Mouse (Mus musculus) naive thymus-derived CD4-positive, alpha-beta T cell, adult 2 months (primary cell): ENCODE results near the gene Chil4.
"Not testable (repeated sequence)": the region's sequence is repeated elsewhere in the genome, so short reads cannot be mapped to it uniquely, and the experiment has no call there.

Experiments
- DNase-seq: peaks from one replicate; pipeline ENCODE4 v3.0.0-alpha.2; 2011; ENCODE audit warnings: low read depth

Gene Chil4

DNA sequence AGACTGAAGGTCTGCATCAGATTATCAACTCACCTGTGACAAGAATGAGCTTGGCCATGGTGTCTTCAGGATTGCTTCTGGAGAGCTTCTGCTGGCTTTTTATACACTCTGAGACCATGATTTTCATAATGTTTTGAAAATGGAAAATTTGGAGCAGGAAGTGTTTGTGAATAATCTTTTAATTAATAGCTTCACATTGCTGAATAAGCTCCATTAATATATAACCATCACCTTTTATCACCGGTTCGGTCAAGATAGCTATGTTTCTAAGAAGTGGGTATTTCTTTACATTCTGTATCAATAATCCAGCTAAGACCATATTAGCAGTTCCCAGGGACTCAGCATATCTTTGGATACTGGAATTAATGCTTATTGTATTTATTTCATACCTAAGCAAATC, at the start of gene Chil4:
TSS of gene Chil4 (minus strand) at position 101 of the 400 bp plus-strand sequence.
- no peak for DNase-seq

DNA sequence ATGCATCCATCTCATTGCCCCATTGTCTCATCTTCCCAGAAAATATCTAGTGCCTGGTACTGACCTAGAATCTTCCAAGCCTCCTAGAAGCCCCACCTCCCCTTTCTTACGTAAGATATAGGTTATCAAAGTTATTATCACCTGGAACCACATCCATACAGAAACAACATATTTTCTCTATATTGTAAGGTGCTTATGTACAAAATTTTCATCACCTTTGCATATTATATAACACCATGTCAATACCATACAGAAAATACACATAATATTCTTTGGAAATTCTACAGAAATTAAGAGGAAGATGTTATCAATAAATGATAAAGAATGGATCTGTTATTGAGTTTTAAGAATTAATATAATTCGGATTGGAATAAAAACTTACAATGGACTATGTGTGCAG, 46.5 kb upstream of the Chil4 start:
- no peak for DNase-seq

DNA sequence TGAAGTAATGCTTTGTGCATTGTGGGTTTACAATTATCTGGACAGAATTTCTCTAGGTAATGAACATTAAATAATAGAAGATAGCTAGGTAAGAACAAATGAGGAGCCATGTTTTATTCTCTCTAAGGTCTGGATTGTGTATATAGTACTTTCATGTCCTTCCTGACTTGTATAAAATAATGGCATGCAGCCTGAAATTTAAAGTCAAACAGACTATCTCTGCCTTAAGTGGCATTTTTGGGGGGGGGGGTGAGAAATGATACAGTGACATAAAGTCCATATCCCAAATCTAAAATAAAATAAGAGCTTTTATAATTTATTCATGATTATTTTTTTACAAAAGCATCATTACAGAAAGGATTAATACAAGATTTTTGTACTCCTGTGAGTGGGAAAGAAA, 45.5 kb upstream of the Chil4 start:
- DNase-seq, result no peak

DNA sequence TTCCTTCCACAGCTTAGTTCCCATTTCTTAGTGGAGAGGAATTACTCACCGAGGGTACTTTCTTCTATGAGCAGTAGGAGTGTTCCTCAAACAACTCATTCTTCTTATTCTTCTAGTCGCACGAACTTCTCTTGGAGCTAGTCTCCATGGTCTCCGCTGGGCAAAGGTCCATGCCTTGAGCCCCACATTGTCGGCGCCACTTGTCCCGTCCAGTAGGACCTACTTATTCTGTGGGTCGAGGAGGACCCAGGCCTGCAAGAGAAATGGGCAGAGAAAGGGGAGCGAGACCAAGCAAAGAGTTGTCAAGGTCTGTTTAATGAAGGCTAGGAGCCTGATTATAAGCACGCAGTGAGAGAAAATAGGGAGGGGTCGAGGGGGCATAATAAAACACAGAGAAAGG, 37.8 kb upstream of the Chil4 start:
- DNase-seq, result not testable (repeated sequence)

DNA sequence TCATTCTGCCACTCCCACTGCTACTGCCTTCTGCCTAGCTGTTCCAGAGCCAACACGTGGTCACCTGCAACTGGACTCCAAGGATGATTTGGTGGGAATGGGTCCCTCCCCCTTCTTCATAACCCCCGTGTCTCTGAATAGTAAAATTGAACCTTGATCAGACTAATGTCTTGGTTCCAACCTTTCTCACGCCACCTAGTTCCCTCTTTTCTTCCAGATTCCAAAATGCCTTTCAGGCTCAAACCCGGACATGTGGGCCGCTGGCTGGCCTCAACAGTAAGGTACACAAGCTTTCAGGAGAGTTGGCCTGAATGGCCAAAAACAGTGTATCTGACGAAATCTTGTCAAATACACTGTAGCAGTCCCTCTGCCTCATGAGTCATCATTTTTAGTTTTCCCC, 33.4 kb upstream of the Chil4 start:
- no peak for DNase-seq

DNA sequence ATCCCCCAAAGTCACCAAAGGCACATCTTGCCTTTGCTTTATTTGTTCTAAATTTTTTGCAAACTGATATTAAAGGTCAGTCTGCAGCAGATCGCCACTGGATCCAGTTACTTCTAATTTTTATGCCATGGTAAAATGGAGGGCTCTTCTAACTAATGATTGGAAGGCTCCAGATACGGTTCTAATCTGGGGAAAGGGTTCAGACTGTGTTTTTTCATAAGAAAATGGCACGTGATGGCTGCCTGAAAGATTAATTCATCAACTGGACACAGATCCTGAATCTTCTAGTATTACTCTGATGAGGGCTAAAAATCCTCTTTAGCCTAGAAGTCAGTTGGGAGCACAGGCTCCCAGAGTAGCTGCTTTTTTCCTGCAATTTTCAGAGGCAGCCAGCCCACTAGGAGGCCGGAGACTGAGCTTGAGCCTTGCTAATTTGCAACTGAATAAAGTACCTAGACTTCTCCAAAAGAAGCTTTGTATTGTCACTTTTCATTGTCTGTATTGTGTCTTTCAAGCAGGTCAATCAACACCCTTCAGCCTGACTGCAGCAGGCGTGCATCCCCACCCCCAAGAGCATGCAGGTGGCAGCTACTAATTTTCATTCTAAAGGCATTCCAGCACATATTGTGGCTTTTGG, 31.6 kb upstream of the Chil4 start:
- not testable (repeated sequence) for DNase-seq

DNA sequence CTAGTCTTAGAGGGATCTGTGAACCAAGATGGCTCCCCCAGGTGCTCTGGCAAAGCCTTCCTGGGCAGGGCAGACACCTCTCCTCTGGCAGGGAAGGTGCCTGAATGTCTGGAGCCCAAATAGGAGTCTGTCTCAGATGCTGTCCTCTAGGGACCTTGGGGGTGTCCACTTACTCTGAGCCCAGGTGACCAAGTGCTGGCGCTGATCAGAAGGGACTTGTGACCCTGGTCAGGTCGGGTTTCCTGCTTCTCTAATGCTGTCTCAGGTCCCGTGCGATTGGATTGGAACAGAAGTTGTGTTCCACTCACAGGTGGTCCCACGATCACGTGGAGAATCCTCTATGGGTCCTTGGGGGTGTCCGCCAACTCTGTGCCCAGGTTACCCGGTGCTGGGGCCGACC, 28.1 kb upstream of the Chil4 start:
- DNase-seq, result not testable (repeated sequence)

DNA sequence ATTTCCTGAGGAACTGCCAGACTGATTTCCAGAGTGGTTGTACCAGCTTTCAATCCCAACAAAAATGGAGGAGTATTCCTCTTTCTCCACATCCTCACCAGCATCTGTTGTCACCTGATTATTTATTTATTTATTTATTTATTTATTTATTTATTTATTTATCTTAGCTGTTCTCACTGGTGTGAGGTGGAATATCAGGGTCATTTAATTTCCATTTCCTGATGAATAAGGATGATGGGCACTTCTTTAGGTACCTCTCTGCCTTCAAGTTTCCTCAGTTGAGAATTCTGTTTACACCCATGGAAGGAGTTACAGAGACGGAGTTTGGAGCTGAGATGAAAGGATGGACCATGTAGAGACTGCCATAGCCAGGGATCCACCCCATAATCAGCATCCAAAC, 20.9 kb upstream of the Chil4 start:
- not testable (repeated sequence) for DNase-seq

DNA sequence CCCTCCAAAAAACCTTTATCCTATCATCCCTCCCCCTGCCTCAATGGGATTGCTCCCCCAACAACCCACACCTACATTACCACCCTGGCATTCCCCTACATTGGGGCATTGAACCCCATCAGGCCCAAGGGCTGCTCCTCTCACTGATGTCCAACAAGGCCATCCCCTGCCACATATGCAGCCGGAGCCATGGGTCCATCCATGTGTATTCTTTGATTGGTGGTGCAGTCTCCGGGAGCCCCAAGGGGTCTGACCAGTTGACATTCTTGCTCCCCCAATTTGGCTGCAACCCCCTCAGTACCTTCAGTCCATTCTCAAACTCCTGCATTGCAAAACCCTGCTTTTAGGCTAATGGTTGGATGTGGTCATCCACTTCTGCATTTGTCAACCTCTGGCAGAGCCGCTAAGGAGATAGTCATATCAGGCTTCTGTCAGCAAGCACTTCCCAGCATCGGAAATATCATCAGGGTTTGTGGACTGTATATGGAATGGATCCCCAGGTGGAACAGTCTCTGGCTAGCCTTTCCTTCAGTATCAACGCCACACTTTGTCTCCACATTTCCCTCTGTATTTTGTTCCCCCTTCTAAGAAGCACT, 20.0 kb upstream of the Chil4 start:
- DNase-seq, result no peak

DNA sequence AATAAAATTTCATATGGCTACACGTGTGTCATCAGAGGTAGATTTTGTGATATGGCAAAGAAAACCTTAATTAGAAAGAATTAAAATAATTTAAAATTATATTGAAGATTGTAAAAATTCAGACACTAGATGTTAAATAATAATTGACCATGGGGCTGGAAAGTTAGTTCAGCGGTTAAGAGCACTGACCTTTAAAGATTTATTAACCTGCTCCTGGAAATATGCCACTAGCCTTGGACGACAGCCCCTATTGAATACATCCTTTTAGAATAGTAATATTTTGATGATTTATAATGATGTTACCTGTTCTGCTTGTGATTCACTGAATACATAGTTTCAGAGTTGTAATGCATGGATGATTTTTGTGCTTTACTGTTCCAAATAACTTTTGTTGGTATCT, 4.1 kb upstream of the Chil4 start:
- not testable (repeated sequence) for DNase-seq

DNA sequence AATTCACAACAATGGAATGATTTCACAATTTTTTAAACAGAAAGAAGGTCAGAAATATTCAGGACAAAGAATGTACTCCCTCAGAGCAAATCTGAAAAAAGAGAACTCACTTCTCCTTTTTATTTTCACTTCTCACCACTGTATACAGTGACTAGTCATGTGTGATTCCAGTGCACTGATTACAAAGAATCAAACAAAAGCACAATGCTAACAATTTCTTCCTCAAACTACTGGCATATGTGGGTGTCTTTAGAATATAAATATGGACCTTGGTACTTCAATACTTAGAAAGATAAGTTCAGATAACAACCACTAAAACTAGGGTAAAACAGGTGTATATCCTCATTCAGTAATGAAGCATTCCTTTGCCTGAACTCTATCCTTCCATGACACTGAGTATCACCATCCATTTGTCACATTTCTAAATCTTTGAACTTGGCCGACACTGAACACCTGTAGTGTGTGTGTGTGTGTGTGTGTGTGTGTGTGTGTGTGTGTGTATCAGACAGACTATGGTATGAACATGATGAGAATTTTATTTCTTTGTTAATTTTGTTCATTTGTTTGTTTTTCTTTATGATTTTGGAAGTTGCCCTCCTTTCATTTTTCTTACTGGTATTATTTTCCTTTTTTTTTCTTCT, 2.4 kb upstream of the Chil4 start:
- DNase-seq, result no peak

DNA sequence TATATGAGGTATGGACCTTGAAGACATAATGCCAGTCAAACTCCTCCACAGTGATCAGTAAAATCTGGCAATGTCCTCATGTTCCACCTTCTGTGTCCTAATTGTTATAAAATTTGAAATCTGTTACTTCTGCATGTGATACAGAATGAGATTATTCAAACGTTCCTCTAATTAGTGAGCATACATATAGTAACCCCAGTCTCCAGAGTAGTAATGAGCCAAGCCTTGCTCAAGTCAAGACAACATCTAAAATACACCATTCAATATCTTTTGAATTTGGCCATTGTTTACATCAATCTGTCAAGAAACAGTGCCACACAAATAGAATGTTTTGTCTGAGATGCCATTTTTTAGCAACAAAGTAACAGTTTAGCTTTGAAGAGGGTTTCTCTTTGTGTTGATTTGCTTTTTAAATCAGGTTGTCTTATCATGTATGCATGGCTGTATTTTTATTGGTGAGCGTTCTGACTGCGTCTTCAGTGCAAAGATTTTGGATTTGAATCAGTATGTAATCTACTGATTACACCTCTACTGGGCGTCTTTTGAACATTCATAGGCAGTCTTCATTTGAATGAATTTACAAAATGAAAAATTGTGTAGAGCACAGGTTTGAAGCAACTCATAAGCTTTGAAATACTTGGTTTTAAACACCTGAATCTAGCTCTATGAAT, 888 bp downstream of the Chil4 start:
- not testable (repeated sequence) for DNase-seq

DNA sequence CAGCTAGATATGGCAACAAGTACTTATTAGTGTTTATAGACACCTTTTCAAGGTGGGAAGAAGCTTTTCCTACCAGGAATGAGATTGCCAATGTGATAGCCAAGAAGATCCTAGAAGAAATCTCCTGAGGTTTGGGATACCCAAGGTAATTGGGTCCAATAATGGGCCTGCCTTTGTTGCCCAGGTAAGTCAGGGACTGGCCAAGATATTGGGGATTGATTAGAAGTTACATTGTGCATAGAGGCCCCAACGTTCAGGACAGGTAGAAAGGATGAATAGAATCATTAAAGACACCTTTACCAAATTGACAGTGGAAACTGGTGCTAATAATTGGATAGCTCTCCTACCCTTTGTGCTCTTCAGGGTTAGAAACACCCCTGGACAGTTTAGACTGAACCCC, 21.3 kb downstream of the Chil4 start:
- not testable (repeated sequence) for DNase-seq

DNA sequence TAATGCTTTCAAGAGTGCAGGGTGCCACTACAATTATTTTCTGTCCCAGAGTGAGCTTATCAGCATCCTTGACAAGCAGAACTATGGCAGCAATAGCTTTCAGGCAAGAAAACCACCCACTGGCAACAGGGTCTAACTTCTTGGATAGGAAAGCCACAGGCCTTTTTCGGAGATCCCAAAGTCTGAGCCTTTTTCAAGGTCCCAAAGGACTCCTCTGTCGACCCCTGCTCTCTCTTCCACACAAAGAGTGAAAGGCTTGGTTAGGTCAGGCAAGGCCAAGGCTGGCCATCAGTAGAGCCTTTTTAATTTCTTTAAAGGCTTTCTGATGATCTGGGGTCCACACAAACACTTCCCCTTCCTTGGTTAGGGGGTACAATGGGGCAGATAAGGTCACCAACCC, 22.1 kb downstream of the Chil4 start:
- not testable (repeated sequence) for DNase-seq

DNA sequence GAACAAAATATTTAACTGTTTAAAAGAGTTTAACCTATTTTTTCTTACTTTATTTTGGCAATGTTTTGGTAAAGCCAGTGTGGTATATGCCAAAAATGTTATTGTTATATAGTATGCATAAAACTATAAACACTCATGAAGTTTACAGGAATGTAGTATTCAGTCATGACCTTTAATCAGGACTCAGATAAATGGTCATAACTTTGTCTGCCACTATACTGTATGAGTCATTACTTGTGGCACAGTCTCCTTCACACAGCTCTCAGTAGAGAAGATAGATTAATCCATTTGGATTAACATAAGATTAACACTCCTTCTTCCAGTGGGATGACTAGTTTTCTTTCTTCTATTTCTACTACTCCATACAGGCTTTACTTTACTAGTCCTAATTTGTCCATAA, 23.0 kb downstream of the Chil4 start:
- no peak for DNase-seq

DNA sequence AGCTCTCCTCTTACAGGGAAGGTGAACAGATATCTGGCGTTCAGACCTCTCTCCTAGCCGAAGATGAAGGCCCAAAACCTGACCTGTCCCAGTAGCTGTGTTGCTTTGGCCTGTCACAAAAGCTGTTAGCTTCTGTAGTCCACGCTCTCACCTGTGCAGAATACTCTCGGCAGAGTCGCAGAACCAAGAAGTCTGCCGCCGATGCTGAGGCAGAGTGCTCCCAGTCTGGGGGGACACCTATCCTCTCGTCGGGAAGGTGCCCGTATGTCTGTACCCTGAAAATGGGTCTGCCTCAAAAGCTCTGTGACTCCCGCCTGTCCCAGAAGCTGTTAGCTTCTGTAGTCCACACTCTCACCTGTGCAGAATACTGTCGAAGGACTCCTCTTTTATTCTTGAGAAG, 23.8 kb downstream of the Chil4 start:
- no peak for DNase-seq

DNA sequence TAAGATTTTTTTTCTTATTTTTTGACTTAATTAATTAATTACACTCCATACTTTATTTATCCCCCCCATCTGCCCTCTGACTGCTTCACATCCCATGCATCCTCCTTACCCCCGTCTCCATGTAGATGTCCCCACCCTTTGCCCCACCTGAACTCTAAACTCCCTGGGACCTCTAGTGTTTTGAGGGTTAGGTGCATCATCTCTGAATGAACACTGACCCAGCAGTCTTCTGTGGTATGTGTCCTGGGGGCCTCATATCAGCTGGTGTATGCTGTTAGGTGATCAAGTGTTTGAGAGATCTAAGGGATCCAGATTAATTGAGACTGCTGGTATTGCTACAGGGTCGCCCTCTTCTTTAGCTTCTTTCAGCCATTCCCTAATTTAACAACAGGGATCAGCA, 31.3 kb downstream of the Chil4 start:
- no peak for DNase-seq

DNA sequence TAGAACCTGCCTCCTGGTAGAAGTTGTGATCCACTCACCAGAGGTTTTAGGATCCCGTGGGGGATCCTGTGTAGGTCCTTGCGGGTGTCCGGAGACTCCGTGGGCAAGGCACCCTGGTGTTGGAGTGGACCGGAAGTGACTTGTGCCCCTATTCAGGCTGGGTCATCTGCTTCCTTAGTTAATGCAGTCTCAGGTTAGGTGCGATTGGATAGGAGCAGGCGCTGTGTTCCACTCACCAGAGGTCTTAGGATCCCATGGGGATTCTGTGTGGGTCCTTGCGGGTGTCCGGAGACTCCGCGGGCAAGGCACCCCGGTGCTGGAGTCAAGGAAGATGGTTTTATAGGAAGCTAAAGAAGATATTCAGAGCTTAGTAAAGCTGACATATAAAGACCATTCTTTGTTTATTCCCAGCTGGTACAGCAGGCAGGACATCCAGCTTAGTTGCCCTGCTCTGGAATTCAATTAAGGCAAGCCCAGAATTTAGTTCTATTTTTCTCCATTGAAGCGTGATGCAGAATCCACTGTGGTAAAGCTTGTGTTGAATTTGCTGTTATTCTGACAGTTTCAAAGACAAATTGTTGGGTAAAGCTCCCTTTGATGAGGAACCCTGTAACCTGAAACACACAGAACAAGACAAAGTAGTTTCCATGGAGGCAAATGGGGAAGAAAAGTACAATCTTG, 41.7 kb downstream of the Chil4 start:
- no peak for DNase-seq

DNA sequence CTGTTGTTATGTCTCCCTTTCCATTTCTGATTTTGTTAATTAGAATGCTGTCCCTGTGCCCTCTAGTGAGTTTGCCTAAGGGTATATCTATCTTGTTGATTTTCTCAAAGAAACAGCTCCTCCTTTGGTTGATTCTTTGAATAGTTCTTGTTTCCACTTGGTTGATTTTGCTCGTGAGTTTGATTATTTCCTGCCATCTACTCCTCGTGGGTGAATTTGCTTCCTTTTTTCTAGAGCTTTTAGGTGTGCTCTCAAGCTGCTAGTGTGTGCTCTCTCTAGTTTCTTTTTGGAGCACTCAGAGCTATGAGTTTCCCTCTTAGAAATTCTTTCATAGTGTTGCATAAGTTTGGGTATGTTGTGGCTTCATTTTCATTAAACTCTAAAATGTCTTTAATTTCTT, 44.3 kb downstream of the Chil4 start:
- DNase-seq, result not testable (repeated sequence)

DNA sequence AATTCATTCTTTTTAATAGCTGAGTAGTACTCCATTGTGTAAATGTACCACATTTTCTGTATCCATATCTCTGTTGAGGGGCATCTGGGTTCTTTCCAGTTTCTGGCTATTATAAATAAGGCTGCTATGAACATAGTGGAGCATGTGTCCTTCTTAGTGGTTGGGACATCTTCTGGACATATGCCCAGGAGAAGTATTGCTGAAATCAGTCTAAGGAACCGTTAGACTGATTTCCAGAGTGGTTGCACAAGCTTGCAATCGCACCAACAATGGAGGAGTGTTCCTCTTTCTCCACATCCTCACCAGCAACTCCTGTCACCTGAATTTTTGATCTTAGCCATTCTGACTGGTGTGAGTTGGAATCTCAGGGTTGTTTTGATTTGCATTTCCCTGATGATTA, 46.8 kb downstream of the Chil4 start:
- not testable (repeated sequence) for DNase-seq

DNA sequence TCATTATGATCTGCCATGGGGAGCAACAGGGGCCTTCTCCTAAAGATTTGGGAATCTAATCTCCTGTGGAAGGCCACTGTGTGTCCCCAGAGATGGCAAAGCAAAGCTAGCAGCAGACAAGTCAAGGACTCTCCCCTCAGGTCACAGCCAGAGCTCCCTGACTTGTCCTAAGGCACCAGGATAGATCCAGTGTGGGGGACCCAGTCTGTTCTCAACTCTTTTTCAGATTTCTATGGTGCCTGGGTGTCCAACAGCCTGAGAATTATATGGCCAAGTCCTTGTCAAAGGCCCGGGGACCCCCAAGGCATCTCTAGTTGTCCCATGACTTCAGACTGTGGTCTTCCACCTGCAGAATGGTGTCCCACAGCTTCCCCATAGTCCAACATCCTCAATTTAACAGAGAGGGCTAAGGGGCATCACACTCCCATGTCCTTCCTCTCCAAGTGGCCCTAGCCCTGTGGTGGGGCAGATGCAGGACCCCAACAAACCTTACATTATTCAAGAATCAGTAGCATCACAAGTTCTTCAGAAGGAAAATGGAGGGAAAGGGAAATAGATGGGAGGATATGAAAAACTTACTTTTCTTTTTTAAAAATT, 48.1 kb downstream of the Chil4 start:
- DNase-seq, result no peak

DNA sequence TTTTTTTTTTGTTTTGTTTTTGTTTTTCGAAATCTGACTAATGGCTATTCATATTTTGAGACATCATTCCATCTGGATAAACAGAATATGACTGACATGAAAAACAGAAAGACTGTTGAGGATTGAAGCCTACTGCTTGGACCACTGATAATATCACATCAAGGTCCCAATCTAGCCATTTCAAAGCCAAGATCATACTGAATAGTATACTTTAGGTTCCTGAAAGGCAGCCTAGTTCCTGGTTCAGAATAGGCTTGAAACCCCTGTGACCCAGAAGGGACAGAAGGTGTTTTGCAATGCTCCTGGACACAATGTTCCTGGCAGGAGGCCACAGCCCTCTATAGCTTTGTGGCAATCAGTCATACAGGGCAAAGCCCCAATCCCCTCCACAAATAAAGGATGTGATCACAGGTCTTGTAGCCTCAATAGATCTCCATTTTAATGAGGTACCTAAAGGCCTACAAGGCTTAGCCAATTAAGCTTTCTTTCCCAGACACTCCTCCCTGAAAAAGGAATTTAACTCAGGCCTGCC, 48.7 kb downstream of the Chil4 start:
- DNase-seq, result no peak
